Comparison of ENCODE assay signal across 29 mouse cellular contexts in genomic region chr7:46723354-46723753, GRCm38 (mm10). TPM values are rescaled to one million over a fixed set of nuclear protein-coding genes. Genes with fewer than 3 reads are reported as not detected.
DNase-seq lines count a peak whose midpoint lies in the region; ATAC-seq and TF ChIP-seq lines count a peak whose summit lies in the region.
"Had no signal": no experiment of that assay in that cellular context is flagged by ENCODE, and none has a peak within 500 bp of the region (broad histone marks: within the 10 kb centered on the region; RNA-seq: fewer than 3 reads in every experiment).

No protein-coding gene starts in this region.

- no peaks in the 10 kb centered on the region for H3K9me3 ChIP-seq in ES-Bruce4 (replicated peaks; ENCODE audit: control insufficient read depth, insufficient read depth, low read length, poor library complexity, severe bottlenecking)
- no peaks in the 10 kb centered on the region for H3K9me3 ChIP-seq in intestine, embryonic 15.5 days
- no peaks in the 10 kb centered on the region for H3K9me3 ChIP-seq in intestine, postnatal 0 days (ENCODE audit: control insufficient read depth)
- H3K9me3 ChIP-seq: embryonic facial prominence, embryonic 13.5 days; embryonic facial prominence, embryonic 15.5 days; forebrain, embryonic 10.5 days; forebrain, embryonic 12.5 days; G1E had no signal

- TF ChIP-seq EP300 in ES-Bruce4 (IDR thresholded peaks at IDR 0.05; ENCODE audit: insufficient read depth, low read depth, low read length) = no peak

- H3K4me2 ChIP-seq in intestine, embryonic 15.5 days (replicated peaks) = no peak overlapping the region
- no peak overlapping the region for H3K4me2 ChIP-seq in intestine, postnatal 0 days (replicated peaks; ENCODE audit: low read depth)
- H3K4me2 ChIP-seq: embryonic facial prominence, embryonic 13.5 days; embryonic facial prominence, embryonic 15.5 days; forebrain, embryonic 12.5 days had no signal

- no peak for TF ChIP-seq POLR2A in ES-Bruce4 (IDR thresholded peaks at IDR 0.05; ENCODE audit: insufficient read depth, low read length)

- DNase-seq in frontal cortex, postnatal 10 days (ENCODE audit: low spot score in 2 of 2) = no peak
- DNase-seq in cerebellum, postnatal 14 days = no peak
- DNase-seq: adrenal gland, adult 8-10 months; adrenal gland, postnatal 14 days; adrenal gland, postnatal 36 days; cerebellum, adult 11-12 months; cerebellum, adult 2 months; cerebellum, adult 9-10 months; cerebellum, postnatal 10 days; cerebellum, postnatal 36 days; embryo, embryonic 11 days had no signal

- H3K9ac ChIP-seq in ES-Bruce4 (ENCODE audit: low read depth, poor library complexity, severe bottlenecking) = no peak overlapping the region
- H3K9ac ChIP-seq in intestine, embryonic 15.5 days = no peak overlapping the region
- H3K9ac ChIP-seq in intestine, postnatal 0 days (ENCODE audit: low read depth, low read length) = no peak overlapping the region
- H3K9ac ChIP-seq: embryonic facial prominence, embryonic 13.5 days; embryonic facial prominence, embryonic 15.5 days; forebrain, embryonic 12.5 days had no signal

- H3K36me3 ChIP-seq in ES-Bruce4 (ENCODE audit: control insufficient read depth, insufficient read depth, low read length, poor library complexity, severe bottlenecking) = no peaks in the 10 kb centered on the region
- no peaks in the 10 kb centered on the region for H3K36me3 ChIP-seq in intestine, embryonic 15.5 days
- H3K36me3 ChIP-seq in intestine, postnatal 0 days (ENCODE audit: control insufficient read depth, insufficient read depth) = no peaks in the 10 kb centered on the region
- H3K36me3 ChIP-seq: embryonic facial prominence, embryonic 13.5 days; embryonic facial prominence, embryonic 15.5 days; forebrain, embryonic 10.5 days; forebrain, embryonic 12.5 days; G1E had no signal

- H3K4me3 ChIP-seq in ES-Bruce4 (ENCODE audit: low read depth, low read length) = no peak overlapping the region
- H3K4me3 ChIP-seq in intestine, embryonic 15.5 days (replicated peaks) = no peak overlapping the region
- H3K4me3 ChIP-seq in intestine, postnatal 0 days (ENCODE audit: low read depth, low read length) = no peak overlapping the region
- H3K4me3 ChIP-seq: embryonic facial prominence, embryonic 13.5 days; embryonic facial prominence, embryonic 15.5 days; erythroblast, embryonic 14.5 days; forebrain, embryonic 10.5 days; forebrain, embryonic 12.5 days had no signal

- no peak for TF ChIP-seq CTCF in ES-Bruce4 (IDR thresholded peaks at IDR 0.05; ENCODE audit: low read depth, low read length)
- no peak for TF ChIP-seq CTCF in intestine, postnatal 0 days (IDR thresholded peaks at IDR 0.05; ENCODE audit: low read depth)

- whole genome bisulfite sequencing in intestine, embryonic 15.5 days = 92% methylated on average over 6 of the region's 6 CpGs
- WGBS in intestine, postnatal 0 days = 97% methylated on average over 6 of the region's 6 CpGs

- no peaks in the 10 kb centered on the region for H3K4me1 ChIP-seq in ES-Bruce4 (ENCODE audit: control insufficient read depth, insufficient read depth, low read length)
- H3K4me1 ChIP-seq in intestine, embryonic 15.5 days (replicated peaks) = no peaks in the 10 kb centered on the region
- peaks cover 3% of the 10 kb centered on the region; the same call in 1 of the 2 replicates for H3K4me1 ChIP-seq in intestine, postnatal 0 days (replicated peaks; ENCODE audit: control insufficient read depth, insufficient read depth, low read length)
- H3K4me1 ChIP-seq: embryonic facial prominence, embryonic 13.5 days; embryonic facial prominence, embryonic 15.5 days; forebrain, embryonic 10.5 days; forebrain, embryonic 12.5 days had no signal

- H3K27me3 ChIP-seq in ES-Bruce4 (ENCODE audit: control insufficient read depth, insufficient read depth, low read length, poor library complexity, severe bottlenecking) = no peaks in the 10 kb centered on the region
- no peaks in the 10 kb centered on the region for H3K27me3 ChIP-seq in intestine, embryonic 15.5 days (replicated peaks)
- no peaks in the 10 kb centered on the region for H3K27me3 ChIP-seq in intestine, postnatal 0 days (replicated peaks; ENCODE audit: control insufficient read depth, insufficient read depth, low read length)
- H3K27me3 ChIP-seq: Patski had no signal

- H3K27ac ChIP-seq in ES-Bruce4 (ENCODE audit: insufficient read depth, low read length) = peak overlapping the region; percentile 5; the same call in 1 of the 2 replicates
- no peak overlapping the region for H3K27ac ChIP-seq in intestine, embryonic 15.5 days
- H3K27ac ChIP-seq in intestine, postnatal 0 days (ENCODE audit: low read depth, low read length) = no peak overlapping the region; the same call in 1 of the 2 replicates
- H3K27ac ChIP-seq: embryonic facial prominence, embryonic 13.5 days; embryonic facial prominence, embryonic 15.5 days; forebrain, embryonic 10.5 days; forebrain, embryonic 12.5 days had no signal

- ATAC-seq in intestine, embryonic 15.5 days = peak; percentile 64; the same call in 1 of the 2 replicates
- peak; percentile 58 for ATAC-seq in intestine, postnatal 0 days
- no peak for ATAC-seq in megakaryocyte, adult 5-6 weeks (ENCODE audit: poor library complexity, severe bottlenecking)
- ATAC-seq: activated CD4-positive, CD25-positive, alpha-beta regulatory T cell, adult 4 months; forebrain, embryonic 14.5 days; forebrain, embryonic 16.5 days; Patski had no signal

RNA-seq across cellular contexts. Expression of gene Saa3, which starts 7.9 kb away (rescaled TPM):
- 3.2 and 3.8 TPM in 2 replicates for polyA plus RNA-seq in ES-Bruce4 (2011; ENCODE audit: insufficient read depth, insufficient read length, low read depth, missing spikeins)
- polyA plus RNA-seq in intestine, embryonic 15.5 days (2015; fragmentation: Nextera tagmentation; extraction: Ambion mirVana) = 0.88 and 1.0 TPM in 2 replicates
- 2.3 and 5.2 TPM in 2 replicates for polyA plus RNA-seq in intestine, postnatal 0 days (2015; fragmentation: Nextera tagmentation; extraction: Ambion mirVana)
- 0.52 and 0.87 TPM in 2 replicates for total RNA-seq in megakaryocyte, adult 5-6 weeks (2015)
- total RNA-seq in megakaryocyte, adult 5-6 weeks (2017) = 1.8 and 2.0 TPM in 2 replicates
- total RNA-seq: common myeloid progenitor, adult 5-6 weeks had no signal
- polyA plus RNA-seq: activated CD4-positive, CD25-positive, alpha-beta regulatory T cell, adult 4 months; cerebellum, adult 2 months; embryonic facial prominence, embryonic 11.5 days; erythroblast, embryonic 14.5 days; forebrain, embryonic 12.5 days; G1E had no signal

RNA-seq across cellular contexts. Expression of gene Saa4, which starts 9.0 kb away (rescaled TPM):
- polyA plus RNA-seq in ES-Bruce4 (2011; ENCODE audit: insufficient read depth, insufficient read length, low read depth, missing spikeins) = not detected in 2 replicates
- polyA plus RNA-seq in intestine, embryonic 15.5 days (2015; fragmentation: Nextera tagmentation; extraction: Ambion mirVana) = 0.06 and 0.10 TPM in 2 replicates
- polyA plus RNA-seq in intestine, postnatal 0 days (2015; fragmentation: Nextera tagmentation; extraction: Ambion mirVana) = not detected in 2 replicates
- not detected in 2 replicates for total RNA-seq in megakaryocyte, adult 5-6 weeks (2015)
- not detected in 2 replicates for total RNA-seq in megakaryocyte, adult 5-6 weeks (2017)
- total RNA-seq: adrenal gland, adult 18-20 months; adrenal gland, adult 8-10 months; common myeloid progenitor, adult 5-6 weeks; G1E had no signal
- polyA plus RNA-seq: activated CD4-positive, CD25-positive, alpha-beta regulatory T cell, adult 4 months; C2C12; cerebellum, adult 2 months; embryonic facial prominence, embryonic 11.5 days; embryonic facial prominence, embryonic 13.5 days; embryonic facial prominence, embryonic 15.5 days; erythroblast, embryonic 14.5 days; forebrain, embryonic 10.5 days; forebrain, embryonic 12.5 days; forebrain, embryonic 14.5 days; forebrain, embryonic 16.5 days; G1E; Patski had no signal

RNA-seq across cellular contexts. Expression of gene Saal1, which starts 12.9 kb away (rescaled TPM):
- 36.5 and 40.2 TPM in 2 replicates for polyA plus RNA-seq in ES-Bruce4 (2011; ENCODE audit: insufficient read depth, insufficient read length, low read depth, missing spikeins)
- polyA plus RNA-seq in intestine, embryonic 15.5 days (2015; fragmentation: Nextera tagmentation; extraction: Ambion mirVana) = 24.6 and 26.9 TPM in 2 replicates
- 8.4 and 9.3 TPM in 2 replicates for polyA plus RNA-seq in intestine, postnatal 0 days (2015; fragmentation: Nextera tagmentation; extraction: Ambion mirVana)
- 12.1 and 12.3 TPM in 2 replicates for total RNA-seq in megakaryocyte, adult 5-6 weeks (2015)
- 9.9 and 12.5 TPM in 2 replicates for total RNA-seq in megakaryocyte, adult 5-6 weeks (2017)

RNA-seq across cellular contexts. Expression of gene Saa1, which starts 19.4 kb away (rescaled TPM):
- not detected in 2 replicates for polyA plus RNA-seq in ES-Bruce4 (2011; ENCODE audit: insufficient read depth, insufficient read length, low read depth, missing spikeins)
- 0.42 and 0.77 TPM in 2 replicates for polyA plus RNA-seq in intestine, embryonic 15.5 days (2015; fragmentation: Nextera tagmentation; extraction: Ambion mirVana)
- 0.29 and 0.47 TPM in 2 replicates for polyA plus RNA-seq in intestine, postnatal 0 days (2015; fragmentation: Nextera tagmentation; extraction: Ambion mirVana)
- total RNA-seq in megakaryocyte, adult 5-6 weeks (2015) = not detected in 2 replicates
- total RNA-seq in megakaryocyte, adult 5-6 weeks (2017) = not detected in 2 replicates
- total RNA-seq: adrenal gland, adult 18-20 months; adrenal gland, adult 8-10 months; common myeloid progenitor, adult 5-6 weeks; G1E had no signal
- polyA plus RNA-seq: C2C12; embryonic facial prominence, embryonic 13.5 days; embryonic facial prominence, embryonic 15.5 days; erythroblast, embryonic 14.5 days; forebrain, embryonic 12.5 days; forebrain, embryonic 14.5 days; forebrain, embryonic 16.5 days; G1E; Patski had no signal

RNA-seq across cellular contexts. Expression of gene Saa2, which starts 28.2 kb away (rescaled TPM):
- not detected in 2 replicates for polyA plus RNA-seq in ES-Bruce4 (2011; ENCODE audit: insufficient read depth, insufficient read length, low read depth, missing spikeins)
- polyA plus RNA-seq in intestine, embryonic 15.5 days (2015; fragmentation: Nextera tagmentation; extraction: Ambion mirVana) = 0.30 TPM in 1 of 2 replicates, not detected in the other
- polyA plus RNA-seq in intestine, postnatal 0 days (2015; fragmentation: Nextera tagmentation; extraction: Ambion mirVana) = not detected in 2 replicates
- total RNA-seq in megakaryocyte, adult 5-6 weeks (2015) = not detected in 2 replicates
- not detected in 2 replicates for total RNA-seq in megakaryocyte, adult 5-6 weeks (2017)
- total RNA-seq: adrenal gland, adult 18-20 months; adrenal gland, adult 8-10 months; common myeloid progenitor, adult 5-6 weeks; G1E had no signal
- polyA plus RNA-seq: cerebellum, adult 2 months; embryonic facial prominence, embryonic 13.5 days; embryonic facial prominence, embryonic 15.5 days; erythroblast, embryonic 14.5 days; forebrain, embryonic 12.5 days; forebrain, embryonic 14.5 days; forebrain, embryonic 16.5 days; G1E had no signal
